Mouse (Mus musculus) ES-Bruce4 (cell line): ENCODE results near the gene 4930432K21Rik. TPM values are rescaled to one million over a fixed set of nuclear protein-coding genes. Genes with fewer than 3 reads are reported as not detected.

Experiments used
- H3K27ac ChIP-seq: 2 replicates; pipeline ENCODE4 v1.5.1; 2012; ENCODE audit warnings: low read length, inconsistent platforms; ENCODE audit not compliant: insufficient read depth
- H3K27me3 ChIP-seq: 2 replicates; pipeline ENCODE4 v1.6.1; 2012; ENCODE audit warnings: mild to moderate bottlenecking, low read length, inconsistent platforms; ENCODE audit not compliant: control insufficient read depth, poor library complexity, insufficient read depth, severe bottlenecking
- H3K36me3 ChIP-seq: 2 replicates; pipeline ENCODE4 v1.6.1; 2012; ENCODE audit warnings: inconsistent platforms, mild to moderate bottlenecking, low read length, moderate library complexity; ENCODE audit not compliant: control insufficient read depth, poor library complexity, insufficient read depth, severe bottlenecking
- H3K4me1 ChIP-seq: one replicate; pipeline ENCODE4 v1.8.1; 2011; ENCODE audit warnings: low read length; ENCODE audit not compliant: control insufficient read depth, insufficient read depth
- H3K4me3 ChIP-seq: 2 replicates; pipeline ENCODE4 v1.5.1; 2011; ENCODE audit warnings: low read depth, mild to moderate bottlenecking, low read length
- H3K9ac ChIP-seq: 2 replicates; pipeline ENCODE4 v1.6.1; 2012; ENCODE audit warnings: low read depth, mild to moderate bottlenecking, inconsistent platforms; ENCODE audit not compliant: poor library complexity, severe bottlenecking
- H3K9me3 ChIP-seq: replicated peaks from 2 replicates; pipeline ENCODE4 v1.6.1; 2012; ENCODE audit warnings: mild to moderate bottlenecking, low read length, inconsistent platforms; ENCODE audit not compliant: control insufficient read depth, poor library complexity, insufficient read depth, severe bottlenecking
- CTCF ChIP-seq: IDR thresholded peaks from one replicate; pipeline ENCODE4 v1.8.1; 2011; ENCODE audit warnings: low read depth, low read length
- EP300 ChIP-seq: IDR thresholded peaks from 2 replicates; pipeline ENCODE4 v1.6.1; 2011; ENCODE audit warnings: low read depth, low read length; ENCODE audit not compliant: insufficient read depth
- POLR2A ChIP-seq: IDR thresholded peaks from one replicate; pipeline ENCODE4 v1.8.1; 2011; ENCODE audit warnings: low read length; ENCODE audit not compliant: insufficient read depth
- polyA plus RNA-seq: library from polyadenylated mRNA; stranded (reverse); fragments of >200 nt; gene quantifications from 2 replicates; pipeline ENCODE4 v1.2.4, GENCODE M21; 2011; ENCODE audit warnings: low read depth; ENCODE audit not compliant: missing spikeins, insufficient read depth, insufficient read length

The 4930432K21Rik gene
- polyA plus RNA-seq, 1 experiment, result 4.7 TPM

DNA sequence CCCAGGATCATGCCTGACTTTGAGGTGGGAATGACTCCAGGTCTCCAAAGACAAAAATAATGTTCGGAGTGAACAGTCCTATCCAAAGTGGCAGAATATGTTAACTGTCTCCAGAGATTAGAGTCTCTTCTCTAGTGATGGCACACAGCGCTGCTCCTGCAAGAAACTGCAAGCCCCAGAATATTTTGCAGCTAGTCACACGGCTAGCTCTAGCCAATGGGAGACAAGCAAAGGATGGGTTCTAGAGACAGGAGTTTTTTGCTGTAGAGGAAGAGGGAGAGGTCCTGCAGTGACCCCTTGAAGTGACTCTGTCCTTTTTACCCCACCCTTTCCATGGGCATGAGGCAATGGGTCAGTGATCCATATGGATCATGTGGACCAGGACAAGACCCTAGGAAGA is 10.0 kb upstream of the 4930432K21Rik start:
- Histone ChIP-seq H3K4me3 (no peak overlapping the region), H3K27me3 (no peaks in the 10 kb centered on the region), H3K9ac (no peak overlapping the region), H3K4me1 (no peaks in the 10 kb centered on the region), H3K27ac (no peak overlapping the region), H3K9me3 (no peaks in the 10 kb centered on the region), H3K36me3 (peaks cover 79% of the 10 kb centered on the region)
- TF ChIP-seq CTCF, result no peak
- no peak for TF ChIP-seq POLR2A
- no peak for TF ChIP-seq EP300

DNA sequence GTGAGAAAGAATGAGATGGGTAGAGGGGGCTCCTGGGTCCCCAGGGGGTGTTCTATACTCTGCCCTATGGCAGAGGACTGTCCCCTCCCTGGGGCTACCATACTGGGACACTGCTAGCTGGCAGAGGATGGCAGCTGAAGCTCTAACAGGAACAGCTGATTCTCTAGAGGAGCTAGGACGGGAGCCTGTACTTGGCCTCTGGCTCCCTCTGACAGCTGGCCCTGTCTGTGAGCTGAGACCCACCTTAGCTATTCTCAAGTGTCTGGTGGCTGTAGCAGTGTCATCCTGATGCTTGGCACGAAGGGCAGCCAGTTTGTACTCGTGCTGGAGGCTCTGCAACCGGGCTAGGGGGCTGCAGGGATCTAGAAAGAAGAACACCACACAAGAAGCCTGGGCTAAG is 7.0 kb upstream of the 4930432K21Rik start:
- Histone ChIP-seq H3K9ac (no peak overlapping the region), H3K36me3 (peaks cover 68% of the 10 kb centered on the region), H3K27ac (no peak overlapping the region), H3K4me1 (peaks cover 2% of the 10 kb centered on the region), H3K4me3 (no peak overlapping the region), H3K9me3 (no peaks in the 10 kb centered on the region), H3K27me3 (no peaks in the 10 kb centered on the region)
- TF ChIP-seq EP300 (no peak), CTCF (no peak), POLR2A (no peak)

DNA sequence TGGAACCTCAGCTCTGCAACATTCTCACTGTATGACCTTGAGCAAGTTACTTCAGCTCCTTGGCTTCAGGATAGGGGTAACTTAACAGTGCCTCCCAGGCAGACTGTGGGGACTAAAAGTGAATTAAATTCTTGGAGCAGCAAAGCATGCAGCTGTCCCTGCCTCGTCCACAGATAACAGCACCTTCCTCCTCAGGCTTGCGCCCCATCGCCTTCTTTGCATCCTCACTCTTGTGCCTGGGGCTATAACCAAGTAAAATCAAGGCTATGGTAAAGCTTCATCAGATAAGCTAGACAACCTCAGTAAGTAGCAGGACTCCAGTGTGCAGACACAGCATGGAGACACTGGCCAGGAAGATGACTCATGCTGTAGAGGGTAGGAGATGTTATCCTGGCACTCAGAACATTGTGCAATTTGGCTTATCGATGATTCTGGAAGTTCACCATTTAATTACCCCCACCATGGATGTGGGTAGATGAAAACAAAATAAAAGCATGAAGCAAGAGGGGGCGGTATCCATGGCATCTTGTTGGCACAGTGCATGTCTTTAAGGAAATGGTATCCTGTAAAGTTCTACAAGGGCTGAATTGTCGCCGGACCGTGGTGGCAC is 3.1 kb upstream of the 4930432K21Rik start:
- H3K27me3 ChIP-seq, result no peaks in the 10 kb centered on the region
- no peak overlapping the region for H3K27ac ChIP-seq
- H3K9ac ChIP-seq, result no peak overlapping the region
- peaks cover 36% of the 10 kb centered on the region for H3K36me3 ChIP-seq
- peaks cover 4% of the 10 kb centered on the region for H3K4me1 ChIP-seq
- H3K9me3 ChIP-seq, result no peaks in the 10 kb centered on the region
- TF ChIP-seq EP300 (no peak), POLR2A (no peak)
- no peak overlapping the region for H3K4me3 ChIP-seq

DNA sequence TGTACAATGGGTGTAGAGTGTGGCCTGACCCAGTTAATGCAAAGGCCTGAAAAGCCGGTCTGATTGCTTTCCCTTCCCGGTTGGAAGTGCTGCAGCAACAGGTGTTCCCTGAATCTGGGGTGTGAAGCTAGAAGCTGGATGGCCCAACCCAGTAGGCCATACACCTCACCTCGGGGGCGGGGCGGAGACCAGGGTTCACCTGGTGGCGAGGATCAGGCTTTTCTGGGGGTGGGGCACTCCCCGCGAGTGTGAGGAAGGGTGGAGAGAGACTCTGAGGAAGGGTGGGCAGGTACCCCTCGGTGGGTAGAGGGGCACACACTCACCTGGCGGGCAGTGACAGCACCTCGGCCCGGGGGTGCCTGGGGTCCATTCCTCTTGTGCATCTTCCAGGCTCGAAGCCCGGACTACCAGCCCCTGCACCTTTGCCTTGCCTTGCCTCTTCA is 480 bp upstream of the 4930432K21Rik start:
- TF ChIP-seq POLR2A (no peak), CTCF (no peak), EP300 (peak; percentile 80)
- H3K27ac ChIP-seq, result peak overlapping the region; percentile 52
- no peaks in the 10 kb centered on the region for H3K9me3 ChIP-seq
- H3K36me3 ChIP-seq, result peaks cover 16% of the 10 kb centered on the region
- H3K27me3 ChIP-seq, result no peaks in the 10 kb centered on the region
- peak overlapping the region; percentile 70 for H3K9ac ChIP-seq
- H3K4me1 ChIP-seq, result peaks cover 7% of the 10 kb centered on the region
- peak overlapping the region; percentile 77 for H3K4me3 ChIP-seq

DNA sequence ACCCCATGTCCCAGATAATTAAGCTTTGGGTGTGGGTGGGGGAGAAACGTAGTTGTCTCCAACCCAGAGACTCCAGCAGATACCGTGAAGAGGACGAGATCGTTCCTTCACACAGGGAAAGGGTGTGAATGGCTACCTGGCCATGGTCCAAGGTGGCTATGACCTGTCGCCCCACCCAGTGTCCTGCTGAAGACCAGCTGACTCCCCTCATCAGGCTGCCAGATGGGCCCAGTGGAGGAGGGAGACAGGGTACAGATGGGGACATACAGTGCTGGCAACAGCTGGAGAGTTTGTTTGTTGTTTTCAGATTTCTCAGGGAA is 666 bp downstream of the 4930432K21Rik start:
- Histone ChIP-seq H3K36me3 (peaks cover 4% of the 10 kb centered on the region), H3K4me1 (peaks cover 7% of the 10 kb centered on the region), H3K4me3 (peak overlapping the region; percentile 61), H3K9ac (peak overlapping the region; percentile 30), H3K9me3 (no peaks in the 10 kb centered on the region), H3K27ac (no peak overlapping the region), H3K27me3 (no peaks in the 10 kb centered on the region)
- TF ChIP-seq EP300 (peak; percentile 79; the same call in 1 of the 2 replicates), CTCF (no peak), POLR2A (no peak)

DNA sequence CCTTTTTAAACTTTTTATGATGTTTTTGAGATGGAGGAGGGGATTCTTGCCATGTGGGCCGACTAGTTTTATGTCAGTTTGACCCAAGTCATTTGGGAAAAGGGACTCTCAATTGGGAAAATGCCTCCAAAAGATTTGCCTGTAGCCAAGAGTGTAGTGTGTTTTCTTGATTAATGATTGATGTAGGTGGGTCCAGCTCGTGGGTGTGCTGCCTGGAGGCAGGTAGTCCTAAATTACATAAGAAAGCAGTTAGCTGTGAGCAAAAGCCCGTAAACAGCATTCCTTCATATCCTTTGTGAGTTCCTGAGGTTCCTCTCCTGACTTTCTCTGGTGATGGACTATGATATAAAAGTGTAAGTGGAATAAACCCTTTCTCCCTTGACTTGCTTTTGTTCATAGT is 1.4 kb downstream of the 4930432K21Rik start:
- H3K9me3 ChIP-seq, result no peaks in the 10 kb centered on the region
- TF ChIP-seq CTCF (no peak), EP300 (peak; percentile 66; the same call in 1 of the 2 replicates), POLR2A (no peak)

More for the DNA sequence above, 1.4 kb downstream of the 4930432K21Rik start:
- Histone ChIP-seq H3K9ac (0 out of 2 replicates have a peak overlapping the region, but pooled peaks have one; percentile 0), H3K4me1 (peaks cover 7% of the 10 kb centered on the region), H3K27me3 (no peaks in the 10 kb centered on the region), H3K27ac (peak overlapping the region; percentile 80), H3K4me3 (peak overlapping the region; percentile 22; the same call in 1 of the 2 replicates), H3K36me3 (no peaks in the 10 kb centered on the region)
